Mouse (Mus musculus) thymus, adult 2 months (tissue): ENCODE results near the gene Zc3h12b.

ENCODE experiments used
- CTCF ChIP-seq: fragments of 200-500 bp; IDR thresholded peaks from 2 replicates; pipeline ENCODE4 v1.5.1; 2012; ENCODE audit warnings: mild to moderate bottlenecking, control low read depth, low read length, moderate library complexity, borderline replicate concordance; ENCODE audit not compliant: control insufficient read depth, poor library complexity, insufficient read depth; ENCODE audit errors: extremely low read depth
- POLR2A ChIP-seq: fragments of 200-500 bp; IDR thresholded peaks from 2 replicates; pipeline ENCODE4 v1.6.1; 2012; ENCODE audit warnings: mild to moderate bottlenecking, low read length, control low read depth, moderate library complexity; ENCODE audit not compliant: control insufficient read depth, poor library complexity, insufficient read depth; ENCODE audit errors: extremely low read depth

DNA sequence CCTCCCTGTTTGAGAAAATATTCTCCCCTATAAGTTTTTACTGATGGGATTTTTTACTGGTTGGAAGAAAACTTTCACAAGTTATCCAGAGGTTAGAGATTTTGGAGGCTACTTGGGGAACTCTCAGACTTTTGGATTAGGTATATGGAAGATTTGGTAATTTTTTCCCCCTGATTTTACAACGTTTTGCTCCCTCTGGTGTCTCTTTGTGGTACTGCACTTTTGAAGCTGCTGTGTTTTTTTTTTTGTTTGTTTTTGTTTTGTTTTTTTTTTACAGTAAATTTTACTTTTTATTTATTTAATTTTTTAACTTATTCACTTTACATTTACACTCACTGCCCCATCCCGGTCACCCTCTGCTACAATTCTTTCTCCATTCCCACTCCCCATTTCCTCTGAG lies 26.8 kb downstream of the Zc3h12b start:
- no peak for TF ChIP-seq POLR2A
- TF ChIP-seq CTCF: no peak
